Mouse (Mus musculus) CD4-positive helper T cell, adult 2 months (primary cell): ENCODE results near the gene Vps4a.
A peak's percentile ranks its signal among the peaks of the same experiment; 100 is the strongest.
"Not testable (repeated sequence)": the region's sequence is repeated elsewhere in the genome, so short reads cannot be mapped to it uniquely, and the experiment has no call there.

Experiments
- DNase-seq: peaks from one replicate; pipeline ENCODE4 v3.0.0-alpha.2; 2012; ENCODE audit warnings: low read depth, missing footprints, low spot score

The Vps4a gene

GRCm38 (mm10) chr8:107030650-107031576 lies at the start of gene Vps4a:
Gene Vps4a (plus strand): TSS chr8:107031222.
- peak; percentile 93 for DNase-seq

- DNase-seq = no peak
Measured at GRCm38 (mm10) chr8:106985404-106985821, 45.6 kb upstream of the Vps4a start.

- DNase-seq = no peak
Measured at GRCm38 (mm10) chr8:106985951-106986350, 45.1 kb upstream of the Vps4a start.

- DNase-seq = no peak
Measured at GRCm38 (mm10) chr8:106987557-106987956, 43.5 kb upstream of the Vps4a start.

- DNase-seq = no peak
Measured at GRCm38 (mm10) chr8:106991393-106991792, 39.6 kb upstream of the Vps4a start.

GRCm38 (mm10) chr8:106996339-106996738 lies 34.7 kb upstream of the Vps4a start:
- DNase-seq = not testable (repeated sequence)

GRCm38 (mm10) chr8:106997416-106997815 lies 33.6 kb upstream of the Vps4a start:
- DNase-seq = no peak

- no peak for DNase-seq
Measured at GRCm38 (mm10) chr8:106999068-106999467, 32.0 kb upstream of the Vps4a start.

GRCm38 (mm10) chr8:107002532-107002931 lies 28.5 kb upstream of the Vps4a start:
- peak; percentile 86 for DNase-seq

- DNase-seq = no peak
Measured at GRCm38 (mm10) chr8:107007795-107008194, 23.2 kb upstream of the Vps4a start.

- no peak for DNase-seq
Measured at GRCm38 (mm10) chr8:107012666-107013065, 18.4 kb upstream of the Vps4a start.

- DNase-seq = no peak
Measured at GRCm38 (mm10) chr8:107014915-107015314, 16.1 kb upstream of the Vps4a start.

- no peak for DNase-seq
Measured at GRCm38 (mm10) chr8:107023479-107023878, 7.5 kb upstream of the Vps4a start.

- DNase-seq = no peak
Measured at GRCm38 (mm10) chr8:107029310-107029709, 1.7 kb upstream of the Vps4a start.

GRCm38 (mm10) chr8:107030058-107030457 lies 964 bp upstream of the Vps4a start:
- no peak for DNase-seq

GRCm38 (mm10) chr8:107031577-107032090 lies 612 bp downstream of the Vps4a start:
- no peak for DNase-seq

GRCm38 (mm10) chr8:107033609-107034008 lies 2.6 kb downstream of the Vps4a start:
- DNase-seq = not testable (repeated sequence)

GRCm38 (mm10) chr8:107035641-107036040 lies 4.6 kb downstream of the Vps4a start:
- no peak for DNase-seq

- no peak for DNase-seq
Measured at GRCm38 (mm10) chr8:107036626-107037025, 5.6 kb downstream of the Vps4a start.

GRCm38 (mm10) chr8:107040632-107041031 lies 9.6 kb downstream of the Vps4a start:
- DNase-seq = no peak

- DNase-seq = no peak
Measured at GRCm38 (mm10) chr8:107045478-107045877, 14.5 kb downstream of the Vps4a start.

- DNase-seq = no peak
Measured at GRCm38 (mm10) chr8:107046976-107047375, 16.0 kb downstream of the Vps4a start.
